Mouse (Mus musculus): ENCODE measurements around the gene Wdr46.
A peak's percentile ranks its signal among the peaks of the same experiment; 100 is the strongest.
"Not testable (repeated sequence)": the region's sequence is repeated elsewhere in the genome, so short reads cannot be mapped to it uniquely, and the experiment has no call there.

The Wdr46 gene

GRCm38 (mm10) chr17:33980181-33981035 is 39.9 kb downstream of the Wdr46 start:
- DNase-seq = no peak

- peak; percentile 86 to 90 for DNase-seq
Measured at GRCm38 (mm10) chr17:33981192-33981909, 40.9 kb downstream of the Wdr46 start.

- peak; percentile 77 to 86 for DNase-seq
Measured at GRCm38 (mm10) chr17:33982136-33982535, 41.7 kb downstream of the Wdr46 start.

- peak; percentile 45 to 72 for DNase-seq
Measured at GRCm38 (mm10) chr17:33991788-33992664, 51.6 kb downstream of the Wdr46 start.

- DNase-seq = no peak
Measured at GRCm38 (mm10) chr17:33994959-33995358, 54.5 kb downstream of the Wdr46 start.

- DNase-seq = no peak
Measured at GRCm38 (mm10) chr17:33995651-33996050, 55.2 kb downstream of the Wdr46 start.

- not testable (repeated sequence) for DNase-seq
Measured at GRCm38 (mm10) chr17:33997025-33997424, 56.6 kb downstream of the Wdr46 start.

GRCm38 (mm10) chr17:33998697-33999096 is 58.2 kb downstream of the Wdr46 start:
- DNase-seq = not testable (repeated sequence)

Measured in cerebellum, postnatal 25 days (tissue).